Mouse (Mus musculus) A20 (cell line): Measurements from ENCODE around the gene Yaf2.
"Not testable (repeated sequence)": the region's sequence is repeated elsewhere in the genome, so short reads cannot be mapped to it uniquely, and the experiment has no call there.

Experiments used
- DNase-seq: peaks from one replicate; pipeline ENCODE4 v3.0.0-alpha.2; 2011; ENCODE audit warnings: low read depth, low spot score

Gene Yaf2

GRCm38 (mm10) chr15:93336925-93337761, at the start of gene Yaf2:
Yaf2 (minus strand) TSS chr15:93336935.
- peak; percentile 89 for DNase-seq

DNA sequence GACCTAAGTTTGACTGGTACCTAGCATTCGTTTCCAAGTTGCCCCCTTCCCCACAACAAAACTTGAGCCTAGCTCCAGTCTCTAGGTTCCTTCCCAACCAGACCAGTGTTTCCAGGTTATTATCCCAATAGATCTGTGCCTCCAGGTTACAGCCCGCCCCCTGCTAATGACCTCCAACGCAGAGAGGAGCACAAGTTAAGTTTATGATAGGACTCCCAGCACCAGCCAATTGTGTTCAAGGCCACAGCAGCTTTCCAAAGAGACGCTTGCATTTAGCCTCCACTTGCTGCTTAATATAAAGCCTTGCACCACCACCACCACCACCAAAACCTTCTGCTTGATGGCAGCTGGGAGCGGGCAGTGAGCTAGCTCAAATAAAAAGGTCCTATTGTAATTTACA, 44.6 kb upstream of the Yaf2 start:
- DNase-seq = no peak

DNA sequence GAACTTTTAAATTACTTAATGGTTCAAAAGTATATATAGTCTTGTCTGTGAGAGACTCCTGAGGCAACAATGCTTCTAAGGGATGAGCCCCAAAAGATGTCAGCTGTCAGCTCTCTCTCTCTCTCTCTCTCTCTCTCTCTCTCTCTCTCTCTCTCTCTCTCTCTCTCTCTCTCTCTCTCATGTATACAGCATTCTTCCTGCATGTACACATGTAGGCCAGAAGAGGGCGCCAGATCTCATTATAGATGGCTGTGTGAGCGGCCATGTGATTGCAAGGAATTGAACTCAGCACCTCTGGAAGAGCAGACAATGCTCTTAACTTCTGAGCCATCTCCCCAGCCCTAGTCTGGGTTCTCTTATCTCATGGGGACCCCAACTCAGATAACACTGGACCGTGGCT, 42.4 kb upstream of the Yaf2 start:
- peak; percentile 75 for DNase-seq

DNA sequence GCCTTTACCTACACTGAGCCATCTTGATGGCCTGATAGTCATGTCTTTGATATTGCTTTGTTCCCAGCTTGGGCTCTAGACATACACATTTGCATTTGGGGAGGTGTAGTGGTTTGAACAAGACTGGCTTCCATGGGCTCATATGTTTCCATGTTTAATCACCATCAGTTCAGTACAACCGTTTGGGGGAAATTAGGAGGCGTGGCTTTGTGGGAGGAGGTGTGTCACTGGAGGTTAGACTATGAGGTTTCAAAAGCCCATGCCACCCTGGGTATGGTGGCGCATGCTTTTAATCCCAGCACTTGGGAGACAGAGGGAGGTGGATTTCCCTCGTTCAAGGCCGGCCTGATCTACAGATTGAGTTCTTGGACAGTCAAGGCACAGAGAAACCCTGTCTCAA, 39.0 kb upstream of the Yaf2 start:
- no peak for DNase-seq

DNA sequence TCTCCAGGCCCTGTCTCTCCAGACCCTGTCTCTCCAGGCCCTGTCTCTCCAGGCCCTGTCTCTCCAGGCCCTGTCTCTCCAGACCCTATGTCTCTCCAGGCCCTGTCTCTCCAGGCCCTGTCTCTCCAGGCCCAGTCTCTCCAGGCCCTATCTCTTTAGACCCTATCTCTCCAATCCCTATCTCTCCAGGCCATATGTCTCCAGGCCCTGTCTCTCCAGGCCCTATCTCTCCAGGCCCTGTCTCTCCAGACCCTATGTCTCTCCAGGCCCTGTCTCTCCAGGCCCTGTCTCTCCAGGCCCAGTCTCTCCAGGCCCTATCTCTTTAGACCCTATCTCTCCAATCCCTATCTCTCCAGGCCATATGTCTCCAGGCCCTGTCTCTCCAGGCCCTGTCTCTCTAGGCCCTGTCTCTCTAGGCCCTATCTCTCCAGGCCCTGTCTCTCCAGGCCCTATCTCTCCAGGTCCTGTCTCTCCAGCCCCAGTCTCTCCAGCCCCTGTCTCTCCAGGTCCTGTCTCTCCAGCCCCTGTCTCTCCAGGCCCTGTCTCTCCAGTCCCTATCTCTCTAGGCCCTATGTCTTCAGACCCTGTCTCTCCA, 35.9 kb upstream of the Yaf2 start:
- DNase-seq = not testable (repeated sequence)

GRCm38 (mm10) chr15:93371838-93372237, 35.1 kb upstream of the Yaf2 start:
- peak; percentile 23 for DNase-seq

- DNase-seq = no peak
These were observed 31.8 kb upstream of the Yaf2 start for GRCm38 (mm10) chr15:93368558-93368957.

DNA sequence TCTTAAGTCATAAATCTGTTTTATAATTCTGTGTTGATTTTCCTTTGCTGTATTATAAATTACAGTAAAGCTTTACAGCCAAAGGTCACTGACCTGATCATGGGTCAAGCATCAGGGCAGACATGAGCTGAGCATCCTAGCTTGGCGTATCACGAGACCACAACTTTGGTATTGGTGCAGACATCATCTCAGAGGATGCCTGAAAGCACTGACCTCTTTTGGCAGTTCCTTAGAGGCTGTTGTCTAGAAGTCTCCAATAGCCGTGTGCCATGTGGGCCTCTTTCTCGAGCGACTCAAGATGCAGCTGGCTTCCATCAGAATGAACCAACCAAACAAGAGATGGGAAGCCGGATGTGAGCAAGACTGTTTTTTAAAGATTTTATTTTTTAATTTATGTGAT, 28.8 kb upstream of the Yaf2 start:
- no peak for DNase-seq

GRCm38 (mm10) chr15:93358346-93359095, 21.8 kb upstream of the Yaf2 start:
- no peak for DNase-seq

- no peak for DNase-seq
These were observed 4.1 kb upstream of the Yaf2 start for GRCm38 (mm10) chr15:93340630-93341379.

DNA sequence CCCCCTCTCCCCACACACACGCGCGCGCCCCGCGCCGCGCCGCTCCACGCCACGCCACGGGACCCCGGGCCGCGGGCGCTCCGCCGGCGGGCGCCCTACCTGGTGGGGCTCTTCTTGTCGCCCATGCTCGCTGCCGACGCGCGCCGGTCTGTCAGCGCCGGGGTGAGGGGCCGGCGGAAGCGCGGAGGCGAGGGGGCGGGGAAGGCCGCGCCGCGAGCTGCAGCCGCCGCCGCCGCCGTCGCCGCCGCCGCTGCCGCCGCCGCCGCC, 144 bp downstream of the Yaf2 start:
- DNase-seq = no peak

DNA sequence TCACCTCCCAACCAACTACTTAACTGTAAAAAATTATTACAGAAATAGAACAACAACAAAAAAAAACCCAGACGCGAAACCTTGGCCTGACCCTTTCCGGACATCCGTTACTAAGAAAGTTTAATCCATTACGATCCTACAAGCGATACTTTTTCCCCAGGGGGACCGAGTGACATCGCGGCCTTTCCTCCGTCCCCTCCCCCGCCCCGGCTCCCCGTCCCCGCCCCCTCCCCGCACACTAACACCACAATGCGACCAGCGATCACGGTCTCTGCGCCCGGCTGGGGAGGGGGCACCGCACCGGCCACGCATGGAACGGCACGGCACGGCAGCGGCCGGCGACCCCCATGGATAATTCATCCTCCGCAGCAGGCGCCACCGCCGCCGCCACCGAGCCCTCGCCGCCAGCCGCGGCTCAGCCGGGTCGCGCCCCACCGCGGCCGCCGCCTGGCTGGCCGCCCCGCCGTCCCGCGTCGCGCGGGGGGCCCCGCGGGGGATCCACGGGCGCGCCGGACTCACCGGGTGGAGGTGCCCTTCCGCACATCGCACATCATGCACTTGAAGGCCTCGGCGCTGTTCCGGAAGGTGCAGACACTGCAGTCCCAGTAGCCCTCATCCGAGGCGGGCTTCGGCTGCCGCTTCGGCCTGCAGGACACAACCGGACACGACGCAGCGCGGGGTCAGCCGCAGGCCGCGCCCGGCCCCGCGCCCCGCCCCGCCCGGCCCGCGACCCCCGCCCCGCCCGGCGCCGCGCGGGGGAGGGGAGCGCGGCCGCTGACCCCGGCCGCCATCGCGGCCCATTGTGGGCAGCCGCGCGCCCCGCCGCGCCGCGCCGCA, 696 bp downstream of the Yaf2 start:
- DNase-seq = peak; percentile 60

DNA sequence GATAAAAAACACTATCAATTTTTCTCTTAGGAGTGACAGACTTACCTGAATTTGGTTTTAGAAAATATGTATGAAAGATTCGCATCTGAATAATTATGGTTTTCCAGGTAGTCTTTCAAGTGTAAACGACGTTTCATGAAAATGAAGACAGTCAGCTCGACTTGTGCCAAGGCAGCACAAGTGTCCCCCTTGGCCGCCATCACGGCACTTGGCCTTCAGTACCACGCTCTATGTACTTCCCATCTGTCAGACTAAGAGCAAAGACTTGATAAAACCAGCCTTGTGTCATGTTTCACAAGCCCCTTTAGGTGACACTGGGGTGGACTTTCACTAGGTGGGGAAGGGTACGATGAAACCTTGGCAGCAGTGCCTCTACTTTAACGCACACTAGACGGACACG, 5.5 kb downstream of the Yaf2 start:
- DNase-seq = no peak

DNA sequence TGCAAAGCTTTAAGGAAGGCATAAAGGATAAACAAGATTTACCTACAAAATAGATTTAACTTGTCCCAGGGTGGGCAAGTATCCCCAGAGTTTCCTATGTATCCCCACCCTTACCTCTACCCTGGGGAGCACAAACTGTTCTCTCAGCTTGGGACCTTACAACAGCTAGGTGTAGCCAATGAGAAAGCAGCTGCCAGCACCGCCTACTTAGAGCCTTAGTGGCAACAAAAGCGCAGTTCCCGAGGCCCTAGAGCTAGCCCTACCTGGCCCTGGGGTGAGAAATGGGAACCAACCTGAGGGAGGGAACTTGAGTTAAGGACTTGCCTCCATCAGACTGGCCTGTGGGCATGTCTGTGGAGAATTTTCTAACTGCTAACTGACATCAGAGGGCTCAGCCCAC, 9.5 kb downstream of the Yaf2 start:
- DNase-seq = no peak

- DNase-seq = no peak
These were observed 10.1 kb downstream of the Yaf2 start for GRCm38 (mm10) chr15:93326651-93327050.

- DNase-seq = no peak
These were observed 11.4 kb downstream of the Yaf2 start for GRCm38 (mm10) chr15:93325360-93325759.

DNA sequence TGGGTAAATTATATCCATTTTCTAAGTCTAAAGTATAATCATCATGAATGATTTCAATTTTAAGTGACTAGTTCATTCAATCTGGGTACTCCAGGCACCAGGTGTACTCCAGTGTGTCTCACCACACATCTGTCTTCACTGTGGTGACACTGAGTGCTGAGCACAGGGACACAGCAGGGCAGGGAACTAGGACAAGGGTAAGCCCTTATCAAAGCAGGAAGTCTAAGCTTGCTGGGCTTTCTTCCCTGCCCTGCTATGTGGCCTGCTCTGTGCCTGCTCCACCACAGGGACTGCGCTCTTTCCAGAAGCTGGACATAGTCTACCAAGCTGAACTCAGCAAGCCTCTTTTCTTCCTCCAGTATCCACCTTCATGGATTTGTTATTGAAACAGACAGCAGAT, 18.0 kb downstream of the Yaf2 start:
- no peak for DNase-seq

DNA sequence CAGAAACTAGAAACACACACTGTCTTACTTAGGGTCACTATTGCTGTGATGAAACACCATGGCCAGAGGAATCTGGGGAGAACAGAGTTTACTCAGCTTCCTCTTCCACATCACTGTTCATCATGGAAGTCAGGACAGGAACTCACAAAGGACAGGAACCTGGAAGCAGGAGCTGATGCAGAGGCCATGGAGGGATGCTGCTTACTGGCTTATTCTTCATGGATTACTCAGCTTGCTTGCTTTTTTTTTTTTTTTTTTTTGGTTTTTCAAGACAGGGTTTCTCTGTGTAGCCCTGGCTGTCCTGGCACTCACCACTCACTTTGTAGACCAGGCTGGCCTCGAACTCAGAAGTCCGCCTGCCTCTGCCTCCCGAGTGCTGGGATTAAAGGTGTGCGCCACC, 26.4 kb downstream of the Yaf2 start:
- DNase-seq = not testable (repeated sequence)

DNA sequence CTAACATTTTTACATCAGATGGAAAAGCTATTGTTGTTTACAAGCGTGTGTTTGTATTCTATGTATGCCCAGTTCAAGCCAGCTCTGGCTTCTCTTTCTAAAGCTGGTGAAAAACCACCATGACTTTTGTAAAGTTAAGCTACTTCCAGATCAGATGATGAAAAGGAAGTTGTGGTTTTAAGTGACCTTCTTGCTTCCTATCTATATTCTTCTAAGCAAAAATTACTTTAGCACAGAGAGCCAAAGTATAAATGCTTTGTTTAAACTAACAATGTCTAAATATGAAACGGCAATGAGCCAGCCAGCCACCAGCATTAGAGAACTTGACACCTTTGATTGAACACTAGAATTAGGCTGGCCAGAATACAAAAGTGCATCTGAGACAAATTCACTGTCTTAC, 38.5 kb downstream of the Yaf2 start:
- peak; percentile 18 for DNase-seq

- no peak for DNase-seq
These were observed 42.3 kb downstream of the Yaf2 start for GRCm38 (mm10) chr15:93294483-93294882.

GRCm38 (mm10) chr15:93288321-93288720, 48.4 kb downstream of the Yaf2 start:
- no peak for DNase-seq
